Mouse (Mus musculus) heart, embryonic 11.5 days (tissue): ENCODE measurements at regions not wholly inside any gene's neighbourhood (a gene's known extent, or its start where the extent isn't known, plus 50 kb on each side); places are given as distances from the start of the nearest gene placed in this dataset.

ENCODE experiments used
- ATAC-seq: fragments of 200-750 bp; cut with Nextera tagmentation; replicated peaks from 2 replicates; pipeline ENCODE4 v1.8.0; 2017; ENCODE audit warnings: moderate library complexity; ENCODE audit not compliant: insufficient number of reproducible peaks, low FRiP score, low TSS enrichment
- H3K27ac ChIP-seq: fragments of 300-500 bp; sonication (generic); 2 replicates; pipeline ENCODE4 v1.5.1; 2014; ENCODE audit warnings: mild to moderate bottlenecking, low read depth, low read length
- H3K27me3 ChIP-seq: fragments of 300-500 bp; sonication (generic); 2 replicates; pipeline ENCODE4 v1.6.1; 2014; ENCODE audit warnings: mild to moderate bottlenecking, low read length, mixed read lengths; ENCODE audit not compliant: control insufficient read depth, insufficient read depth
- H3K36me3 ChIP-seq: fragments of 300-500 bp; sonication (generic); 2 replicates; pipeline ENCODE4 v1.6.1; 2014; ENCODE audit warnings: mild to moderate bottlenecking, low read length, moderate library complexity, mixed read lengths; ENCODE audit not compliant: control insufficient read depth, insufficient read depth
- H3K4me1 ChIP-seq: fragments of 300-500 bp; sonication (generic); 2 replicates; pipeline ENCODE4 v1.6.1; 2014; ENCODE audit warnings: low read length; ENCODE audit not compliant: control insufficient read depth, insufficient read depth
- H3K4me2 ChIP-seq: fragments of 300-500 bp; sonication (generic); 2 replicates; pipeline ENCODE4 v1.6.1; 2014; ENCODE audit warnings: mild to moderate bottlenecking, moderate library complexity
- H3K4me3 ChIP-seq: fragments of 300-500 bp; sonication (generic); 2 replicates; pipeline ENCODE4 v1.5.1; 2014; ENCODE audit warnings: low read depth, low read length
- H3K9ac ChIP-seq: fragments of 300-500 bp; sonication (generic); 2 replicates; pipeline ENCODE4 v1.6.1; 2014; ENCODE audit warnings: mild to moderate bottlenecking, low read depth, low read length, moderate library complexity
- H3K9me3 ChIP-seq: fragments of 300-500 bp; sonication (generic); replicated peaks from 2 replicates; pipeline ENCODE4 v1.6.1; 2016; ENCODE audit warnings: low read length; ENCODE audit not compliant: control insufficient read depth
- WGBS: fragments of 180-500 bp; shearing (Covaris S2); extraction: QIAGEN DNeasy Blood & Tissue Kit; methylation state at CpG from one replicate; pipeline ENCODE4 v1.1.7; 2014; ENCODE audit not compliant: insufficient replicate concordance; 5-methylcytosine and 5-hydroxymethylcytosine counted together

DNA sequence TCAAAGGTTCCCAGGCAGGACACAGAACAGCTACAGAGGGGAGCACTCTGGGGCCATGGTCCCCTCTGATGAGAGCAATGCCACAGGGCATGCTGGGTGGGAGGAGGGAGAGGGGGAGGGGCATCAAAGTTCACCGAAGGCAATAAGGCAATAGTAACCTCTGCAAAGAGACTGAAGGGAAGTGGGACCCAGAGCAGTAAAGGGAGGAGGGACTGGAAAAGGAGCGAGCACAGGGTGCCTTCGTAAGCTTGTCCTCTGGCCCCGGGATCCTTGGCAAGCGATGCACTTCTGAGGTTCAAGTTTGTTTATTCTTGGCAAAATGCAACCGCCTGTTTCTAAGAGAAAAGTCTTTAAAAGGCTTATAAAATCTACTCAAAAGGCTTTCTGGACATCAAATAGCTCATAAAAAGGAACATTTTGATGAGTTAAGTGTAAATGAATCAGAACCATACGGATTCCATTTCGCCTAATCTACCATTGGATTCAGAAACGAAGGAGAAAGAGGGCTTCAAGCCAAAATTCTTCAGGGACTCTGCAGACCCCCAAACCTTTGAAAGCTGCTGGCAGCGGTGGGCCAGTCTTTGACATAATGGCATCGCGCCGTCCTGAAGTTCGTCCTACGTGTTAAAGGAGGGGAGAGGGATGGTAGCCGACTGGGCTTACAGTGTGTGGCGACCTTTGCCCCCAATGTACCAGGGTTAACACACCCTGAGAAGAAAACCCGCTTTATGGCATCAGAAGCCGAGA is 151.8 kb upstream of the Tbx3 start:
- no peaks in the 10 kb centered on the region for H3K36me3 ChIP-seq
- H3K9me3 ChIP-seq = no peaks in the 10 kb centered on the region
- WGBS = 79% methylated on average over 19 of the region's 19 CpGs
- no peak for ATAC-seq
- no peak overlapping the region for H3K4me3 ChIP-seq
- no peak overlapping the region for H3K4me2 ChIP-seq
- H3K9ac ChIP-seq = no peak overlapping the region
- no peaks in the 10 kb centered on the region for H3K27me3 ChIP-seq
- no peaks in the 10 kb centered on the region for H3K4me1 ChIP-seq
- H3K27ac ChIP-seq = no peak overlapping the region

DNA sequence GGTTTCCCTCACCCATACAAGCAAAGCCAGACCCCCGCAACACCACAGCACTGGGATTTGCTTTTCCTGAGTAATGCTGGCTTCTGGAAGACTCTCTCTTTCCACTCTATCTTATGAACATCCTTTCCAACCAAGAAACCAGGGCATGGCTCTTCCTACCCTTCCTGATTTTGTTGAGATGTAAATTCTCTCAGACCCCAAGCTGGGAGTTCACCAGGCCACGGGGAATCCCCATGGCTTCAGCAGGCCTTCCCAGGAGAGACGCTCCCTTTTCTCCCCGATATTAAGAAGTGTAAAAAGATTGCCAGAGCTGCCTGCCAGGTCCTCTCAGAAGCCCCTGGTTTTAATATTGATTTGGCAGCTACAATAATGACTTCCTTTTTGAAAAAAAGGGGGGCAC is 146.3 kb upstream of the Tbx3 start:
- Histone ChIP-seq H3K36me3 (no peaks in the 10 kb centered on the region), H3K27ac (no peak overlapping the region), H3K4me1 (no peaks in the 10 kb centered on the region), H3K9me3 (no peaks in the 10 kb centered on the region), H3K4me2 (no peak overlapping the region), H3K9ac (no peak overlapping the region), H3K27me3 (no peaks in the 10 kb centered on the region), H3K4me3 (no peak overlapping the region)
- WGBS = 40% methylated on average over 4 of the region's 4 CpGs
- no peak for ATAC-seq

DNA sequence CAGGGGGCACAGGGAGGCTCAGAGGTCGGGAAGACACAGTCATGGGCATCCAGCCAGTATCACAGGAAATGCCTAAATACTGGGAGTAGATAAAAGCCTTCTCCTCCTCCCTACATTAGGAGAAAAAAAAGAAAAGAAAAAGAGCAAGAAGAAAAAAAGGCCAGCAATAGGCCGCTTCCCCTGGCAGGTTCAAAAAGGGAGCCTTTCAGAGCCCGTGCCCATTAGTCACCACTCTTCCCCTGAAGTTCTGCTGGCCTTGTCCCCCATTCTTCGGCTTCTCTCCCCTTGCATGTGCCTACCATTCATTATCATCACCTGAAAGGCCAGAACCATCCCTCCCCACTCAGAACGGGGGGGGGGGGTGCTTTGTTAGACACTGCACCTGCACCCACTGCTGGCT is 144.5 kb upstream of the Tbx3 start:
- H3K36me3 ChIP-seq = no peaks in the 10 kb centered on the region
- no peak for ATAC-seq

DNA sequence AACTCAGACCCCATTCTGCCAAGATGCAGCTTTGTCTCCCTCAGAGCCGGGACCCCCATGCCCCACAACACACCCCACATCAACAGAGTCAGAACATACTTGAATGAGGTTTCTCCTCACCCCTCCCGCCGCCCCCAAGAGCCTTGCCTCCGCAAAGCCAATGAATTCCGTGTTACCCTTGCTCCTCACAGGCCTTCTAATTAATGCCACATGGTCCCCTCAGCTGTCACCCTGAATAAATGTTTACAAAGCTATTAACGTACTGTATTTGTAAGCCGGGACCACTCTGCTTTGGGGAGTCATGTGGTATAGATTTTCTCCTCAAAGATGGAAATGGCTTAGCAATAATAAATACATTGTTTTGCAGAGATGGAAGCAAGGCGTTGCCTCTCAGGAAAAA is 140.5 kb upstream of the Tbx3 start:
- Histone ChIP-seq H3K4me3 (no peak overlapping the region), H3K9me3 (no peaks in the 10 kb centered on the region), H3K36me3 (no peaks in the 10 kb centered on the region), H3K4me2 (no peak overlapping the region), H3K27me3 (no peaks in the 10 kb centered on the region), H3K27ac (no peak overlapping the region), H3K4me1 (no peaks in the 10 kb centered on the region), H3K9ac (no peak overlapping the region)
- 52% methylated on average over 8 of the region's 8 CpGs for WGBS
- no peak for ATAC-seq

More for the DNA sequence above, 144.5 kb upstream of the Tbx3 start:
- Histone ChIP-seq H3K4me3 (no peak overlapping the region), H3K4me2 (no peak overlapping the region), H3K9ac (no peak overlapping the region), H3K4me1 (no peaks in the 10 kb centered on the region), H3K9me3 (no peaks in the 10 kb centered on the region), H3K27ac (no peak overlapping the region), H3K27me3 (no peaks in the 10 kb centered on the region)
- 64% methylated on average over 5 of the region's 5 CpGs for WGBS

DNA sequence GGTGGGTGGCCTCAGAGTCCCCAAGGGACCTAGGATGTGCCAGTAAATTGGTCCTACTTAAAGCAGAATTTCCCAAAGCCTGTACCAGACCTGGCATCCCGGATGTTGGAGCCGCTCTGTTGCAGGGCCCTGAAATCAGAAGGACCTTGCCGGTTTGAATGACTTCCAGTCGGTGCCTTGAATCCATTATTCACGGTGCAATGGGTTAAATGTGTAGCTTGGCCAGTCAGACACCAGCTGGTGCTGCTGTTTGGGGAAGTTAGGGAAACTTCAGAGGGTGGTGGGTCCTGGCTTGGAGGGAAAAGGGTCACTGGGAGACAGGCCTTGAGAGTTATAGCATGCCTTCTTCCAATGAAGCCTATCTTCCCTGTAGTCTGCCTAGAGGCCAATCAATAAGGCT is 135.5 kb upstream of the Tbx3 start:
- no peaks in the 10 kb centered on the region for H3K4me1 ChIP-seq
- H3K9ac ChIP-seq = no peak overlapping the region
- H3K4me3 ChIP-seq = no peak overlapping the region
- no peaks in the 10 kb centered on the region for H3K9me3 ChIP-seq
- H3K36me3 ChIP-seq = no peaks in the 10 kb centered on the region
- no peak overlapping the region for H3K27ac ChIP-seq
- 80% methylated on average over 5 of the region's 5 CpGs for WGBS
- no peaks in the 10 kb centered on the region for H3K27me3 ChIP-seq
- H3K4me2 ChIP-seq = no peak overlapping the region
- no peak for ATAC-seq

DNA sequence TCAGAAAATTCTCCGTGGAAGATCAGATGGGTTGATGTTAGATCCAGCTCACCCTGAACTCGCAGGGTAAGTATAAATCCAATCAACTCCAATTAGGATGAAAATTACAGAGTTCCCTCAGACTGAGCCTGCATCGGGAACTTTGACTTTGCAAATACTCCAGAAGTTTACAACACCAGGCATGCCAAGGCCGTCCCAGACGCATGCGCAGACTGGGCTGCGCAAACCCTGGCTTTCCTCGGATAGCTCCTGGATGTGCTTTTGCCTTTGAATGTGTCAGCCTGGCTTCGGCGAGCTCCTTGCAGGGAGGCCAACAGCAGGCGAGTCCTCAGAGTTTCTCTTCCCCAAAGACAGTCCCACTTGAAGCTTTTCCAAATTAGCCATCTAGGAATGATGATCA is 127.6 kb upstream of the Tbx3 start:
- no peak for ATAC-seq
- Histone ChIP-seq H3K36me3 (no peaks in the 10 kb centered on the region), H3K4me2 (no peak overlapping the region), H3K4me1 (no peaks in the 10 kb centered on the region), H3K9me3 (no peaks in the 10 kb centered on the region), H3K27ac (no peak overlapping the region), H3K9ac (no peak overlapping the region), H3K27me3 (peaks cover 9% of the 10 kb centered on the region), H3K4me3 (no peak overlapping the region)
- WGBS = 87% methylated on average over 11 of the region's 11 CpGs

DNA sequence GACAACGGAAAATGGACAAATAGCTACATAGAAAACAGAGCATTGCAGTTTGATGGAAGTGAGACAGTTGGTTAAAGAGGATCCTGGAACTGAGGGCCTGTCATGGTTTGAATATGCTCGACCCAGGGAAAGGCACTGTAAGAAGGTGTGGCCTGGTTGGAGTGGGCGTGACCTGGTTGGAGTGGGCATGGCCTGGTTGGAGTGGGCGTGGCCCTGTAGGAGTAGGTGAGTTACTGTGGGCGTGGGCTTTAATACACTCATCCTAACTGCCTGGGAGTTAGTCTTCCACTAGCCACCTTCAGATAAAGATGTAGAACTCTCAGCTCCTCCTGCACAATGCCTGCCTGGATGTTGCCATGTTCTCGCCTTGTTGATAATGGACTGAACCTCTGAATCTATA is 126.8 kb upstream of the Tbx3 start:
- no peak overlapping the region for H3K4me3 ChIP-seq
- H3K9ac ChIP-seq = no peak overlapping the region
- peaks cover 9% of the 10 kb centered on the region for H3K27me3 ChIP-seq
- H3K36me3 ChIP-seq = no peaks in the 10 kb centered on the region
- H3K4me1 ChIP-seq = no peaks in the 10 kb centered on the region
- 83% methylated on average over 6 of the region's 6 CpGs for WGBS
- ATAC-seq = no peak
- H3K27ac ChIP-seq = no peak overlapping the region
- no peaks in the 10 kb centered on the region for H3K9me3 ChIP-seq
- no peak overlapping the region for H3K4me2 ChIP-seq

DNA sequence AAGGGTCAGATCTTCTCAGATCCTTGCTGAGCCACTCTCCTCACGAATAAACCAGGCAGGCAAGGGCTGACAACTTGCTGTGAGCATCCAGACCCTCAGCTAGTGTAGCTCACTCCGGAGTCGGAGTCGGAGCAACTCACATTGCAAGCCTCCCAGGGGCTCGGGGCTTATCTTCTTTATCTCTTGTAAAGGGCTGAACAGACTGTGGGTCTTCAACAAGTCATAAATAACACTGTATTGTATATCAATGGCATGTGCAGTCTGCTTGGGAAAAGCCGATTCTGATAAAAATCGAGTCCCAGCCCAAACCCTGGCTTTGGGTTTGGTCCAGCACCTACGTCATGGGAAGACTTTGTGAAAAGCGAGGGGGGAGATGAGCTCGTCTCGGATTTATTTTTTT is 125.8 kb upstream of the Tbx3 start:
- no peak for ATAC-seq
- Histone ChIP-seq H3K4me2 (no peak overlapping the region), H3K36me3 (no peaks in the 10 kb centered on the region), H3K4me3 (no peak overlapping the region), H3K9ac (no peak overlapping the region), H3K27me3 (peaks cover 9% of the 10 kb centered on the region), H3K4me1 (no peaks in the 10 kb centered on the region), H3K9me3 (no peaks in the 10 kb centered on the region), H3K27ac (no peak overlapping the region)
- WGBS = 46% methylated on average over 11 of the region's 11 CpGs

DNA sequence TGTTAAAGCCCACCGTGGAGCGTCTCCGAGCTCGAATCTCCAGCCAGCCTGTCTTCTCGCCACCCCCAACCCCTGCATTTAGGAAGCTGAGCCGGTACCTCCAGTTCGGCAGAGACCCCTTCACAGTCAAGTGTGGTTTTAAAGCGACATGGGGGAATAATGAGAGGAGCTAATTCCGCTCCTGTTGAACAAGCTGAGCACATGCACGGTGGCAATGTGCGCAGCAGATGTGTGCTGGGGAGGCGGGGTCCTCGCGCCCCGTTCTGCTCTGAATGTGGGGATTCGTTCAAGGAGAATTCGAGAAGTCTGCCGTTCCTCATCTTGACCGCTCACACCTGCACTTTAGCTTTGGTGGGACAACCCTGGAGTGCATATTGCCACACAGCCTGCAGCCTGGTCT is 123.4 kb upstream of the Tbx3 start:
- no peak overlapping the region for H3K4me2 ChIP-seq

More for the DNA sequence above, 123.4 kb upstream of the Tbx3 start:
- ATAC-seq = no peak
- H3K36me3 ChIP-seq = no peaks in the 10 kb centered on the region
- H3K4me3 ChIP-seq = no peak overlapping the region
- H3K4me1 ChIP-seq = no peaks in the 10 kb centered on the region
- 75% methylated on average over 19 of the region's 19 CpGs for WGBS
- H3K27me3 ChIP-seq = peaks cover 9% of the 10 kb centered on the region
- no peak overlapping the region for H3K27ac ChIP-seq
- no peak overlapping the region for H3K9ac ChIP-seq
- H3K9me3 ChIP-seq = no peaks in the 10 kb centered on the region
